Mouse (Mus musculus) heart, embryonic 11.5 days (tissue): ENCODE results near the gene Fuca1. TPM values are rescaled to one million over a fixed set of nuclear protein-coding genes. Genes with fewer than 3 reads are reported as not detected.
A peak's percentile ranks its signal among the peaks of the same experiment; 100 is the strongest.

Experiments
- ATAC-seq: fragments of 200-750 bp; cut with Nextera tagmentation; replicated peaks from 2 replicates; pipeline ENCODE4 v1.8.0; 2017; ENCODE audit warnings: moderate library complexity; ENCODE audit not compliant: insufficient number of reproducible peaks, low FRiP score, low TSS enrichment
- H3K27ac ChIP-seq: fragments of 300-500 bp; sonication (generic); 2 replicates; pipeline ENCODE4 v1.5.1; 2014; ENCODE audit warnings: mild to moderate bottlenecking, low read depth, low read length
- H3K27me3 ChIP-seq: fragments of 300-500 bp; sonication (generic); 2 replicates; pipeline ENCODE4 v1.6.1; 2014; ENCODE audit warnings: mild to moderate bottlenecking, low read length, mixed read lengths; ENCODE audit not compliant: control insufficient read depth, insufficient read depth
- H3K36me3 ChIP-seq: fragments of 300-500 bp; sonication (generic); 2 replicates; pipeline ENCODE4 v1.6.1; 2014; ENCODE audit warnings: mild to moderate bottlenecking, low read length, moderate library complexity, mixed read lengths; ENCODE audit not compliant: control insufficient read depth, insufficient read depth
- H3K4me1 ChIP-seq: fragments of 300-500 bp; sonication (generic); 2 replicates; pipeline ENCODE4 v1.6.1; 2014; ENCODE audit warnings: low read length; ENCODE audit not compliant: control insufficient read depth, insufficient read depth
- H3K4me2 ChIP-seq: fragments of 300-500 bp; sonication (generic); 2 replicates; pipeline ENCODE4 v1.6.1; 2014; ENCODE audit warnings: mild to moderate bottlenecking, moderate library complexity
- H3K4me3 ChIP-seq: fragments of 300-500 bp; sonication (generic); 2 replicates; pipeline ENCODE4 v1.5.1; 2014; ENCODE audit warnings: low read depth, low read length
- H3K9ac ChIP-seq: fragments of 300-500 bp; sonication (generic); 2 replicates; pipeline ENCODE4 v1.6.1; 2014; ENCODE audit warnings: mild to moderate bottlenecking, low read depth, low read length, moderate library complexity
- H3K9me3 ChIP-seq: fragments of 300-500 bp; sonication (generic); replicated peaks from 2 replicates; pipeline ENCODE4 v1.6.1; 2016; ENCODE audit warnings: low read length; ENCODE audit not compliant: control insufficient read depth
- WGBS: fragments of 180-500 bp; shearing (Covaris S2); extraction: QIAGEN DNeasy Blood & Tissue Kit; methylation state at CpG from one replicate; pipeline ENCODE4 v1.1.7; 2014; ENCODE audit not compliant: insufficient replicate concordance; 5-methylcytosine and 5-hydroxymethylcytosine counted together
- polyA plus RNA-seq: library from polyadenylated mRNA; unstranded; fragments of >200 nt; fragmentation: Nextera tagmentation; extraction: Ambion mirVana; gene quantifications from 2 replicates; pipeline ENCODE4 v1.2.1, GENCODE M21; 2014

The Fuca1 gene
- polyA plus RNA-seq, 1 experiment from 2014 or later = 42.4 TPM

- Histone ChIP-seq H3K27me3 (no peaks in the 10 kb centered on the region), H3K27ac (no peak overlapping the region), H3K9ac (no peak overlapping the region), H3K9me3 (no peaks in the 10 kb centered on the region; the same call in 1 of the 2 replicates), H3K4me3 (no peak overlapping the region), H3K36me3 (peaks cover 27% of the 10 kb centered on the region), H3K4me2 (no peak overlapping the region), H3K4me1 (no peaks in the 10 kb centered on the region)
- WGBS = 78% methylated on average over 9 of the region's 9 CpGs
- no peak for ATAC-seq
Observed at GRCm38 (mm10) chr4:135955886-135956285, 35.4 kb downstream of the Fuca1 start.

DNA sequence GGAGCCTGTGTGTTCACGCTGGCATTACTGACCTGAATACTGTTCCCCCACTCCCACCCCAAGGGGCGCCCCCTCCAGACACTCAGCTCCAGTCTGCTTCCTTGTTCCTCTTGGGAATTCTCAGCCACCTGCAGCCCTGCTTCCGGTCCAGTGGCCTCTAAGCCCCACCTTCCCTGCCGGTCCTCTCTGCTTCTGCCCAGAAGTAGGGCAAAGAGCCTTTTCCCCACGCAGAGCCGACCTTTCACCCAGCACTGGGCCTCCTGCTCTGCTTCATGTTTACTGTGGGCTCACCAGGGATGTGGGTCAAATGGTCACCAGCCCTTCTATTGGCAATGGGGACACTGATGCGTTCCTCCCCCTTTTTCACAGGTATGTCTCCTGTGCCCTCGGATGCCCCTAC, 37.8 kb downstream of the Fuca1 start:
- 60% methylated on average over 8 of the region's 8 CpGs for WGBS
- Histone ChIP-seq H3K27ac (no peak overlapping the region), H3K27me3 (no peaks in the 10 kb centered on the region), H3K4me1 (peaks cover 3% of the 10 kb centered on the region), H3K36me3 (peaks cover 11% of the 10 kb centered on the region), H3K9ac (no peak overlapping the region), H3K4me2 (no peak overlapping the region), H3K9me3 (no peaks in the 10 kb centered on the region), H3K4me3 (no peak overlapping the region)
- no peak for ATAC-seq

DNA sequence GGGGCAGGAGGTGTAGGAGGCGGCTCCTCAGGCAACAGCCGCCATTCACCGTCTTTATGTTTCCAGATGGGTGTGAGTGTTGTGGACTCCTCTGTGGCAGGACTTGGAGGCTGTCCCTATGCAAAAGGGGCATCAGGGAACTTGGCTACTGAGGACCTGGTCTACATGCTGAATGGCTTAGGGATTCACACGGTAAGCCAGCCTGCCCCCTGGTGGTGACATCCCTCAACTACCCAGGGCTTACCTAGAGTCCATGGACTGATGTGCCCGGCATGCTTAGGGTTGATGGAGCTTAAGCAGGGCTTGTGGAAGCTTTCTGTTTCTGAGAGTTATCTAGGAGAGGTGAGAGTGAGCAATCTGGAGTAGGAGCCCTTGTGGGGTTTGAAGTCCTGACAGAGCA, 40.2 kb downstream of the Fuca1 start:
- H3K9me3 ChIP-seq = no peaks in the 10 kb centered on the region
- H3K4me2 ChIP-seq = no peak overlapping the region
- H3K27ac ChIP-seq = no peak overlapping the region
- WGBS = 22% methylated on average over 5 of the region's 5 CpGs
- peaks cover 14% of the 10 kb centered on the region for H3K4me1 ChIP-seq
- no peak for ATAC-seq
- H3K27me3 ChIP-seq = no peaks in the 10 kb centered on the region
- no peak overlapping the region for H3K9ac ChIP-seq
- peaks cover 11% of the 10 kb centered on the region for H3K36me3 ChIP-seq
- no peak overlapping the region for H3K4me3 ChIP-seq

DNA sequence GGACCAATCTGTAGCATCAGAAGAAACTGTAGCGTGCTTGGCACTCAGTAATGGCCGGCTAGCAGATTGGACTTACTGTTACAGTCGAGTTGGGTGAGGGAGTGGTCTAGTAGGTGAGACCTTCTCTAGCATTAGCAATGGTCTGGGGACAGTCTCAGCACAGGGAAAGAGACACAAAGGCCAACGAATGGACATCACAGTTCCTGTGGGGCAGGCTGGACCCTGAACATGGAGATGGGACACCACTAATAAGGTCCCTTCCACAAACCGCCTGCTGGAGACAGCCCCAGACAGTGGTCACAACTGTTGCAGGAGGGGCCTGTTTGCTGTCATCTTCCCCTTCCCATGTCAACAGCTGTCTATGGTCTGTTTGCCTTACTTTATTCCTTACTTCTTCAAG, 41.2 kb downstream of the Fuca1 start:
- H3K9ac ChIP-seq = no peak overlapping the region
- peaks cover 14% of the 10 kb centered on the region for H3K4me1 ChIP-seq
- no peaks in the 10 kb centered on the region for H3K27me3 ChIP-seq
- ATAC-seq = no peak
- no peak overlapping the region for H3K4me3 ChIP-seq
- no peak overlapping the region for H3K4me2 ChIP-seq
- no peak overlapping the region for H3K27ac ChIP-seq
- H3K36me3 ChIP-seq = peaks cover 18% of the 10 kb centered on the region
- 80% methylated on average over 5 of the region's 5 CpGs for WGBS
- H3K9me3 ChIP-seq = no peaks in the 10 kb centered on the region

- Histone ChIP-seq H3K9ac (no peak overlapping the region), H3K4me3 (no peak overlapping the region), H3K4me1 (peaks cover 14% of the 10 kb centered on the region), H3K36me3 (peaks cover 23% of the 10 kb centered on the region), H3K9me3 (no peaks in the 10 kb centered on the region), H3K4me2 (peak overlapping the region; percentile 93; the same call in 1 of the 2 replicates), H3K27me3 (no peaks in the 10 kb centered on the region), H3K27ac (no peak overlapping the region)
- WGBS = 84% methylated on average over 7 of the region's 7 CpGs
- no peak for ATAC-seq
Observed at GRCm38 (mm10) chr4:135962198-135962597, 41.7 kb downstream of the Fuca1 start.

DNA sequence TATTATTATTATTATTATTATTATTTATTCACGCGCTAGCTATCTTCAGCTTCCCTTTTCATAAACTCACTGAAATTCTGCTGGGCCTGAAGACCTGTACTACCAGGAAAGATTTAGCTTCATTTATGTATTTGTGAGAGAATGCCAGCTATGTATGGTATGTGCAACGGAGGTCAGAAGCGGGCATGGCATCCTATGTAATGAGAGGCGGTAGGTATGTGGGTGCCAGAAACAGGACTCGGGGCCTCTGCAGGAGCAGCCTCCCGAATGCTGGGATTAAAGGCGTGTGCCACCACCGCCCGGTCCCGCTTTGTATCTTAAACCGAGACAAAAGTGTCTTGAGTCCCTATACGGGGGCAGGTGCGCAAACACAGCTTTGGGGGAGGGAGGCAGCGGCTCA, 42.4 kb downstream of the Fuca1 start:
- WGBS = 7% methylated on average over 15 of the region's 15 CpGs
- Histone ChIP-seq H3K27ac (peak overlapping the region; percentile 90), H3K27me3 (no peaks in the 10 kb centered on the region), H3K9ac (peak overlapping the region; percentile 89), H3K9me3 (no peaks in the 10 kb centered on the region), H3K4me3 (peak overlapping the region; percentile 66), H3K4me1 (peaks cover 14% of the 10 kb centered on the region), H3K36me3 (peaks cover 25% of the 10 kb centered on the region), H3K4me2 (peak overlapping the region; percentile 93)
- ATAC-seq = no peak

DNA sequence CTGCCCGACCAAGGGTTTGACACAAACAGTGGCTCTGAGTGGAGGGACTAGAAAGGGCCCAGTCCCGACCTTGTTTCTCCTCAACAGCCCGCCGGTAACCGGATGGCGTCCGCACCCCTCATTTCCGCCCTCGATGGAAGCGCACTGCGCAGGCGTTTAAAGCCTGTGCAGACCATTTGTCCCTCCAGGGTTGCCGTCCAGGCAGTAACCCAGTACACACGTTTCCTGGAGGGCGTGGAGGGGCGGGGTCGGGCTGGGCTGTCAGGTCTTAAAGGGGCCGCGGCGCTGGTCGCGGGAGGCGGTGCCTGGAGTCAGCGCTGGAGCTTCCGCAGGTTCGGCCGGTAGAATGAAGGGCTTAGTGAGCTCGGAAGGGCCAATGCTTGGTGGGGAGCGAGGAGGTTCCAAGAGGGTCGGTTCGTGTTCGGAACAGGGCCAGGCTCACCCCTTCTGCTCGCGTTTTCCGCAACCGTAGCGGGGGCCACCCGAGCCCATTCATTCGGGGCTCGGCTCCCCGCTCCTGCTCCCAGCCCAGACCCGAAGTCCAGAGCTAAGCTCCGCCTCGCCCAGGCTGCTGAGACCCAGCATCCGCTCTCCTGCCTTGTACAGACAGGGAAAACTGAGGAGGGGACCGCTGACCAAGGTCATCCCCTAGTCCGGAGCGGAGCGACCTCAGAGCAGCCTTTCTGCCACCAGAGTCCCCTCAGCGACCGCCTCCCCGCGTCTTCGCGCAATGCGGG, 43.1 kb downstream of the Fuca1 start, which contains the start of gene Gale:
TSS of gene Gale (plus strand) at position 271 of the 737 bp plus-strand sequence.
- Histone ChIP-seq H3K27me3 (no peaks in the 10 kb centered on the region), H3K27ac (peak within 1 kb of the TSS; percentile 90), H3K9me3 (no peaks in the 10 kb centered on the region), H3K36me3 (peaks cover 27% of the 10 kb centered on the region), H3K9ac (peak within 1 kb of the TSS; percentile 89), H3K4me2 (peak within 1 kb of the TSS; percentile 93), H3K4me3 (peak within 1 kb of the TSS; percentile 66), H3K4me1 (peaks cover 16% of the 10 kb centered on the region)
- under 1% methylated on average over 56 of the region's 56 CpGs for WGBS
- peak; percentile 85 for ATAC-seq

GRCm38 (mm10) chr4:135964426-135964825, 43.9 kb downstream of the Fuca1 start:
- peak overlapping the region; percentile 77 for H3K9ac ChIP-seq
- peak overlapping the region; percentile 93 for H3K4me2 ChIP-seq
- peaks cover 16% of the 10 kb centered on the region for H3K4me1 ChIP-seq
- WGBS = 3% methylated on average over 12 of the region's 12 CpGs
- H3K9me3 ChIP-seq = no peaks in the 10 kb centered on the region
- peak overlapping the region; percentile 35; the same call in 1 of the 2 replicates for H3K27ac ChIP-seq
- peak overlapping the region; percentile 66 for H3K4me3 ChIP-seq
- ATAC-seq = no peak
- peaks cover 26% of the 10 kb centered on the region for H3K36me3 ChIP-seq
- H3K27me3 ChIP-seq = no peaks in the 10 kb centered on the region

DNA sequence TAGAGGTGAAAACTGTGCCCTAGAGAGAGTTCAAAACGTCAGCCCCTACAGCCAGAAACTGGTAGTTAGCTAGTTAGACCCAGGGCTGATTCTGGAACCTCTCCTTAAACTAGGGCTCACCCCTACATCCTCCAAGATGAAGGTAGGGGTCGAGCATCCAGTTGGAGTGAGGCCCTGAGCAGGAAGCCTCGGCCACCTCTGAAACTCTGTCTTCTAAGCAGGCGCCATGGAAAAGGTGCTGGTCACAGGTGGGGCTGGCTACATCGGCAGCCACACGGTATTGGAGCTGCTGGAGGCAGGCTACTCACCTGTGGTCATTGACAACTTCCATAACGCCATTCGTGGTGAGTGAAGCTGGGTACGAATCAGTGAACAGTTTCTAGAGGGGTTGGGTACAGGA, 44.6 kb downstream of the Fuca1 start:
- H3K9ac ChIP-seq = no peak overlapping the region
- no peaks in the 10 kb centered on the region for H3K9me3 ChIP-seq
- peaks cover 33% of the 10 kb centered on the region for H3K36me3 ChIP-seq
- 84% methylated on average over 9 of the region's 9 CpGs for WGBS
- H3K27me3 ChIP-seq = no peaks in the 10 kb centered on the region
- H3K4me1 ChIP-seq = peaks cover 16% of the 10 kb centered on the region
- no peak for ATAC-seq
- H3K4me3 ChIP-seq = no peak overlapping the region; the same call in 1 of the 2 replicates
- no peak overlapping the region for H3K27ac ChIP-seq
- no peak overlapping the region for H3K4me2 ChIP-seq
